Mouse (Mus musculus) retina, adult 2 months (tissue): ENCODE measurements at regions not wholly inside any gene's neighbourhood (a gene's known extent, or its start where the extent isn't known, plus 50 kb on each side); places are given as distances from the start of the nearest gene placed in this dataset.

Experiments used
- DNase-seq: peaks from one replicate; pipeline ENCODE4 v3.0.0-alpha.2; 2012; ENCODE audit warnings: low read depth, low spot score

DNA sequence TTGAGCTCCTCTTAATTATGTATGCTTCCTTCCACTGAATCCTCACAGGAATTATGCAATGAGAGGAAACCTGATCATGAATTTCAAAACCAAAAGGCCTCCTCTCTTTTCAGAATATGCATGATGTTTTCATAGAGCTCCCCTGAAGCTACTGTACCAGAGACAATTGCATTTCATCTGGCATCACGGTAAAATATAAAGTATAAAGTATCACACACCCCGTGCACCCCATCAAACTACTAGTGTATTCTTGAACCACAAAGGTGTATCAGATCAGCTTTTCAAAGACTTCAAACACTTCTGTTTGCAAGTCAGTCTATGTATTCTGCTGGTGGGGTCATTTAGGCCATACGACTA, 144.4 kb upstream of the Cxadr start:
- DNase-seq, result no peak

DNA sequence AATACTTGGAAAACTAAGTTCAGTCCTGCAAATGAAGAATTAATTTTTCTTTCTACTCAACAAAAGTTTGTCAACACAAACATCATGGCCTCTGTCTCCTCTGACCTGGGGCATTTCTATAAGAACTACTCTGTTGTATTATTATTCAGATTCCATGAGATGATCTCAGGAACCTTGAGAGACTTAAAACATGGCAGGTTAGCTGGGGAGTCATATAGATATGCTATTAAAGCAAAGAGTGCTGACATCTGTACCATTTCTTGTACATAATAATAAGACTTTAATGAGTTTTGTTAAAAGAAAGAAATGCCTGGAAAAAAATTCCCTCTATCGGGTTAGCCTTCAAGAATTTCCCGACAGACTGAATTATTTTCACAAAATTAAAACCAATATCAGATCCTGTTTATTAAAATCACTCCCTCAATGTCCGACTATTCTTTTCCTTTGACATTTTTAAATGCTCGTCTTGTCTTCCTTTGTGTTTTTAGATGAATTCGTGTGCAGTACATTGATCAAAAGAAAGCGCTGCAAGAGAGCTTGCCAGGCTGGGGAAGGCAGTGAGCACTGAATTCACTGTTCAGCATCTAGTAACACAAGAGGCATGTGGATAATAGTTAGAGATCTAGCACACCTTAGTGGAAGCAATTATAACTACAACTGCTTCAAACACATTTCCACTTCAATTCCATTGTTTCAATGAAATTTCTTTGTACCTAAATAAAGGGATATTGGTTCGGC, 145.0 kb upstream of the Cxadr start:
- DNase-seq, result peak; percentile 4

DNA sequence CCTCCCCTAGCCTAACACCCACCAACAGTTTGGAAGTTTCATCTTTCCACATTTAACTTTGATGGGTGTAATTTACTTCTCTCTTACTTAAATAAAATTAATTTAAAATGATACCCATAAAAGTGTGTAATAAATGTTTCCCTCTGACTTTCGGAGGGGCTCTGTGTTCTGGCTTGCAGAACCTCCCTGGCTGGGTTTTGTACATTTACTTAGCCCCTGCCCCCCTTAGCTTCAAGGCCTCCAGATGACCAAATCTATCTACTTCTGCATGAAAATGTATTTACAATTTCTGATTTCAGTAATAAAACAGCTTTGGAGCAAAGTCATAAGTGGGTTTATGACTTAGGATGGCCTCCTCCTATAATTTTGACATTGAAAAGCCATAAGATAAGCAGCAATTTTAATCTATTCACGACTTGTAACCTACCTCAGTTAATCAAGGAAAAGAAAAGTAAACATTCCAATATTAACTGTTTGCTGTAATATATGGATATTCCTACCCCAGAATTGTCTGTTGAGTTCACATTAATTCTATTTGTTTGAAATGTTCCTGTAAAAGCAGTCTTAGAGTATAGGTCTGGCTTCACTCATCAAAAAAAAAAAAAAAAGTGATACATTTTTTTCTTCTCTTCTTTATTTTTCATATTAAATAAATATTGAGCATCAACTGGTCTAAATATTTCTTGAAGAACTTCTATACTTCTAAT, 147.2 kb upstream of the Cxadr start:
- DNase-seq, result no peak

DNA sequence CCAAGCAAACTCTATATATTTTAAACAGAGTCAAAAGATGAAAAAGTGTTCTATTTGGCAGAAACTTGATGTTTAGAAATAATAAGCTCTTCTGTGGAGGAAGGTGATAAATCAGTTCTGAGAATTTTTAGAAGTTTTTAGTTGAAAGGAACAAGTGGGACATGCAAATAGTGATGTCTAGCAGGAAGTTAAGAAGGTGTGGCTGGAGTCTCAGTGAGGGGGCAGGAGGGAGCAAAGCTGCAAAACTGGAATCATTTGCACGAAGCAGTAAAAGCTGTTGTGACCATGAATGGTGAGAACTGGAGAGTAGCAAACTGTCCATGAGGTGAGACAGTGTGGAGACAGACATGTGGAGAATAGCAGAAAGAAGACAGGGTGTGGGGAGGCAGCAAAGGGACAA, 157.1 kb upstream of the Cxadr start:
- no peak for DNase-seq

DNA sequence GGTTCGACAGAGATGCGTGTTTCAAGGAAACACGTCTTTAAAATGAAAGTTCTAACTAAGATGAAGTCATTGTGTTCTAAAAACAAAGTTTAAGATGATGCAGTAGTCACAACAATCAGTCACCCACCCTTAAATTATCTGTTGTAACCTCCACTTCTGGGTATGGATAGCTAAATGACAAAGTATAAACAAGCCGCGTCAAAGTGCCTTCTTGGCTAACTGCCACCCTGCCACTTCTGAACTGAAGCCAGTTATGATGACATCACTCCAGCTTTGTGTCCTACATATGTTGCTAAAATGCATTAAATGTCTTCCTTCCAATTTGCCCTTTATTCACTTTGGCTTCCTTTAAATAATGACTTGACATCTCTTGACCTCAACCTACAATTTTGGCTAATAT, 165.8 kb upstream of the Cxadr start:
- DNase-seq, result no peak

GRCm38 (mm10) chr16:78134531-78134930, 166.8 kb upstream of the Cxadr start:
- no peak for DNase-seq

DNA sequence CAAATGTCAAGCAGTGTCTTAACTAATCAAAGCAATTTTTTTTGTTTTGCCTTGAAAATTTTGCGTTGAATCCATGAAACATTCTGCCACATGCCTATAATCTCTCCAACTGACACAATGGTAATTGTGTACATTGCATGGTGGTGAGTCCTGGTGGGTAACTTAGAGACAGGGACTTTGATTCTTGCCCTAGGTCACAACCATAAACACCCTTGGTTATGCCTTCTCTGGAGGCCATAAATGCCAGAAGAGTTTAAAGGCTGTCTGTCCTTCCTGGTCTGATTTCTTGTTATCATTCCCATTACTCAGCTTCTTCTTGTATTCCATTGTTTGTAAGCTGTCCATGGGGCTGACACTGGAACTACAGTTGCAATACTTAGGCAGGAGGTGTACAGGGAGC, 179.6 kb upstream of the Cxadr start:
- DNase-seq, result no peak

GRCm38 (mm10) chr16:78120346-78120899, 180.9 kb upstream of the Cxadr start:
- no peak for DNase-seq

DNA sequence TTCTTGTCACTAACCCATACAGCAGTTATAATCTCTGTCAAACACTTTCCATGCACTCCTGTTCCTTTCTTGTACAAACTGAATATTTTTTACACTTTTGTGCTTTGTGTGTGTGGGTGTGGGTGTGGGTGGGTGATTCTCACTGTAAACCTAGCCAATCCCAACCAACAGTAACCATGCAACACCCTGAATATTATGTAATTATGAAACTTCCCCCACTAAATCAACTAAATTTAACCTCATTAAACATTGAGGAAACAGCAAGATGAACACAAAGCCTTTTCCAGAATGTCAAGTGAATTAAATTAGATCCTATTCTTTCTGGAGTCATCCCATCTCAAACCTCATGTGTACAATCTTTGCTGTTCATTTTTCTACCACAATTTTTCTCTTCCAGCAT, 197.0 kb upstream of the Cxadr start:
- no peak for DNase-seq

DNA sequence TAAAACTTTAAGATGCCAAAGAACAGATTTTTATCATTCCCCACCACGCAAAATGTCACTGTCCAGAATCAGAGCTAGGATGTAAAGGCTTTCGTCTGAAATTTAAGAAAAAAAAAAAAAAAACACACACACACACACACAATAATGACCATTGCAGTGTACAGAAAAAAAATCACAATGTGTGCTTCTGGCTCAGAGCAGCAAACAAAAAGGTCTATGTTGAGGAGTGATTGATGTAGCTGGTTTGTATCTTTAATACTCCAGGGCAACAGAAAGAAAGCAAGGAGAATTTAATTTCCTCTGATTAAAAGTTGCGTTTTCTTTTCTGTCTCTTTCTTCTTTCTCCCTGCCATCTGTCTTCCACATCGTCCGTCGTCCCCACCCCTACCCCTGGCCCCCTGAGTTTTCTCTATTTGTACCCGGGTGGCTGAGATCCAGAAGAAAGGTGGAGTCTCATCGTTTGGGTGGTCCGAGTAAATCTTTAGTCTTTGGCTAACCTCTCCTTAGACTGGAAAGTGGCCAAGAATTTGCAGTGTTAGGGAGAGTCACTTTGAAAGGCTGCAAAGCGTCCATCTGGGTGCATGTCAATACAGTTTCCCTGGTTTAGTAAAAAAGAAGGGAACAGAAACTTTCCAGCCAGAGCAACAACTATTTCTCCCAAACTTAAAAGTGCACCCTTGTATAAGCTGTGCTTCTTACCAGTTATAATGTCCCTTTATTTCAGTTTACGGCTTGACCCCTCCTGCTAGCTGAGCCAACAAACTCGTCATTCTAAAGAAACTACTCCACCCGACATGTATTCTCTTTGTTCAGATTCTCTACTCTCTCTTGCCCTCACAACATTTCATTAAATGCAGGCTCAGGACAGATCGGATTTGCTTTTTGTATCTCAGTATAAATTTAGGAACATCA, 199.6 kb upstream of the Cxadr start:
- no peak for DNase-seq

DNA sequence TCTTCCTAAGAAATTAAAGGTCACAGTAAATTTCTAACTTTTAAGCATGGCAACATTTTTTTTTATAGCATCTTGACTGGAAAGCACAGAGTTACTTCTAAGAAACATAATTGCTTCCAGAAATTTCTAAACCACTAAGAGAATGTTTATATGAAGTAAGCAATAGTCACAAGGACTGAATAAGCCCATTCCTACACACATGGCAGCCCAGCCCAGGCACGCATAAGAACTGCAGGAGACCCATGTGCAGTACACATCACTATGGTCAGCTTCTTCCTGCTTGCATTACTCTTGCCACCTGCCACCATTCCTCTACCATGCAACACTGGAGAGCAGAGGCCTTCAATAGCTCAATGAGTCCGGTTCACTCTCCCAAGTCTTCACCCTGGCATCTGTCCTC, 201.4 kb upstream of the Cxadr start:
- DNase-seq, result no peak

DNA sequence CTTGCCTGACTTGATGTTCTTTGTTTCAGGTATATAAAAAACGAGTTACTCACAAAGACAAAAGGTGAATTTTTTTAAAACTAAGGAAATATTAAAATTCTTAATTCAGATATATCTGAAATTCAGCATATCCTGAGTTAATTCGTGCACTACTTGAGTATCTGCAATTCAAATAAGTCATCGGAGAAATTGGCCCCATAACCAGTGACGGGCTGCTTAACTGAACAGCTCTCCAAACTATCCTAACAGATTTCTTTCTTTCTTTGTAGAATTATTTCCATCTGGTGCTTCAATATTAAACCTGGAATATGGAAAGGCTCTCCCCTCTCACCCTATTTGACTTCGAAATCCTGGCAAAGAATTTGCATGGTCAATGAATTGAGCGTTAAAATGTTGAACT, 202.2 kb upstream of the Cxadr start:
- no peak for DNase-seq

GRCm38 (mm10) chr16:78098555-78098954, 202.7 kb upstream of the Cxadr start:
- no peak for DNase-seq

DNA sequence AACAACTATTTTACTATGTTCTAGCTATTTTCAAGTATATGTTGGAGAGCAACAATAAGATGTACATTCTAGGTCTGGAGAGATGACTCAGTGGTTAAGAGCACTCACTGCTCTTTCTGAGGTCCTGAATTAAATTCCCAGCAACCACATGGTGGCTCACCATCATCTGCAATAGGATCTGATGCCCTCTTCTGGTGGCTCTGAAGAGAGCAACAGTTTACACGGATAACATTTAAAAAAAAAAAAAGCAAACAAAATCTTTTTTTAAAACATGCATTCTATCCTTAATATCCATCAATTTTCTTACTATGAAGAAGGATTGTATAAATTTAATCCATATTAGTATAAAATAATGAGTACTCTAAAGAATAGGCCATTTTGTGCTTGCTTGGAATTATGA, 204.7 kb upstream of the Cxadr start:
- DNase-seq, result no peak

GRCm38 (mm10) chr16:78090155-78090554, 211.1 kb upstream of the Cxadr start:
- no peak for DNase-seq

DNA sequence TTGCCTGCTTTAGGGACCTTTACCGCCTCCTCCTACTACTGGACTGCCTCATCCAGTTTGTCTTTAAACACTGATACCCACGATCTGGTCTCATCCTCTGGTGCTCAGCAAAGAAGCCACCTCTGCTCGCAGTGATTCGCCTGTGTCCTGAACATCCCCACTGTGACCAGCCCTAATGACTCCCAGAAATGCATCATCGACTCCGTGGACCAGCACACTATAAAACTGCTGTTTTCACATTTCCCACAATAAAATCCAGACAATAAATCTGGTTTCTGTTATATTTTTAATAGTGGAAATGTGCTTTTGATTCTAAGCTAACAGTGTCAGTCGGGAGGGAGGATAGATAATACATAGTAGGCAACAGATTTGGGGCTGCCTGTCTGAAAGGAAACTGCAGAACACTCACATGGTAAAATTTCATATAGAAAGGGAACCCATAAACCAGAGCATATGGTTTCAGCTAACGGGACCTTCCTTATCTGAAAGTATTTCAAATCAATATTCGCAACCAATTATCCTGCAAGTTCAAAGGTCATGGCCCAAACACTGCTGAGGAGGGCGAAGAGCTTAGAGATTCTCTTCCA, 233.7 kb upstream of the Cxadr start:
- DNase-seq, result no peak

DNA sequence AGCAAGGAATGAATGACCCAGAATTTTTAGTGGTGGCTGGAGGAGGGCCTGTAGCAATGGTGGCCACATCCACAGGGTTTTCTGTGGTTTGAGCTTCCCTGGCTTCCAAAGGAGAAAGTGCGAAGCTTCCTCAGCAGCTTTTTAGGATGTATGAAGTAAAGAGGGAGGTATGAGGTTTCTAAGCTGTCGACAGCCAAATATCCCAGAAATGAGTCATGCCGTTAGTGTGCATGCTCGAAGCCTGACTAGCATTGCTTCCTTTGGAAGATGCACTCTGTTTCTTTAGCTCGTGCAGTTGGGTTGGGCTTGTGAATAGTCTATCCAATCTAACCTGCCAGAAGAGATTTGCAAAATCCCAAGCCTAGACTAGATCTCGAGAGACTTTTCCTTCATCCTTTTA, 240.8 kb upstream of the Cxadr start:
- no peak for DNase-seq

GRCm38 (mm10) chr16:78057549-78057948, 243.7 kb upstream of the Cxadr start:
- no peak for DNase-seq

GRCm38 (mm10) chr16:78052133-78052532, 249.2 kb upstream of the Cxadr start:
- no peak for DNase-seq

DNA sequence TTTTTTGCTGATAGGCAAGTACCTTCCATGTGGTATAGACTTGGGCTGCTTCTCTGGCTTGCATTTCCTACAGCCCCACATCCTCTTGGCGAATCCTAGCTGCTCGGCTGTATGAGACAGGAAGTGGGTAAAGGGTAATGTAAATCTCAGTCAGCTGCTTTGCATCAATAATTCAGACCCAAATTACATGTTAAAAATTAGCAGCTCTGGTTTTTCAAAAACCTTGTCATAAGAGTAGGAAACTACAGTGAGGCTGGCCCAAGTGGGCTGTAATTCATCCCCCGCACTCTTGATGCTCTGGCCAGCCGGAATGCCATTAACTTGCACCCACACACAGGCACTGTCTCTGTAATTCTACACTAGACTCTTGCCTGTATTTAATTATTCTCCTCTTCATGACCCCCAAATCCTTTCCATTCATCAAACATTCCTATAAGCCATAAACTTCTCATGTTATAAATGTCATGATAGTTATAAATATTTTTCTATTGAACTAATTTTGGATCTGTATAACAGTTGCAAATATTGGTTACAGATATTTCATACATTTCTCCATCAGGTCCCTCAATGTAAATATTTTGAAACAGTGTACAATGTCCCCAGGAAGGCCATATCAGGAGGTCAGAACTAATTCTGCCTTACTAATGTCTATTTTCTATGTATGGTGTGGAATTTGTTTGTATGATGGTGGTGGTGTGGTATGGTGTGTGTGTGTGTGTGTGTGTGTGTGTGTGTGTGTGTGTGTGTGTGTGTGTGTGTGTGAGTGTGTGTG, 261.0 kb upstream of the Cxadr start:
- DNase-seq, result no peak
